Mouse (Mus musculus) liver, postnatal 0 days (tissue): Measurements from ENCODE around the gene Xpo5.

Source experiments
- CTCF ChIP-seq: sonication (generic); IDR thresholded peaks from 2 replicates; pipeline ENCODE4 v1.5.1; 2016; ENCODE audit warnings: antibody characterized with exemption, low read depth
- EP300 ChIP-seq: IDR thresholded peaks from 2 replicates; pipeline ENCODE4 v1.6.1; 2016; ENCODE audit warnings: antibody characterized with exemption, low read depth, mild to moderate bottlenecking

DNA sequence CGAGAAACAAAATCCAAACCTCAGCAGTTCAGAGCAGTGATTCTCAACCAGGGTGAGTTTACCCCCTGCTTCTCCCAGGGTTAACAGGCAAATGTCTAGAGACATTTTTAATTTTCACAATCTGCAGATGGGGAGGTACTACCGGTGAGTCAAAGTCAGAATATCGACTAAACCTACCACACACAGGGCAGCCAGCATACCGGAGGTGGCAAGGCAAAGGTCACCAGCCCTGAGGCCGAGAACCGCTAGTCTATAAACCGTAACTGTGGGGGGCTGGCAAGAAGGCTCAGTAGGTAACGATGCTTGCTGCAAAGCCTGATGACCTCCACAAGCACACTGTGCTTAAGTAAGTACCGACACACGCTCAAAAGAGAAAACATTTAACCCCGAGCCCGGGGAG is 62.9 kb downstream of the Xpo5 start:
- TF ChIP-seq CTCF (no peak), EP300 (no peak)
